Mouse (Mus musculus): ENCODE measurements around the gene Gm17324. TPM values are rescaled to one million over a fixed set of nuclear protein-coding genes. Genes with fewer than 3 reads are reported as not detected.

Gm17324 gene
- polyA plus RNA-seq, 1 experiment from 2014 or later: 0.52 TPM

GRCm38 (mm10) chr9:78447606-78447972, 997 bp downstream of the Gm17324 start:
- peak overlapping the region; percentile 59 for H3K4me2 ChIP-seq
- 25% methylated on average over 9 of the region's 9 CpGs for WGBS
- H3K27me3 ChIP-seq (ENCODE audit: control insufficient read depth, insufficient read depth, low read length): peaks cover 27% of the 10 kb centered on the region
- H3K4me3 ChIP-seq (ENCODE audit: low read depth, low read length): peak overlapping the region; percentile 88
- DNase-seq (ENCODE audit: low spot score, missing footprints) (no peak), ATAC-seq (ENCODE audit: low FRiP score) (peak; percentile 56)
- peak overlapping the region; percentile 89 for H3K9ac ChIP-seq (ENCODE audit: low read length)
- no peaks in the 10 kb centered on the region for H3K9me3 ChIP-seq (ENCODE audit: control insufficient read depth, low read length)
- H3K27ac ChIP-seq (ENCODE audit: low read depth, low read length): no peak overlapping the region
- H3K36me3 ChIP-seq (ENCODE audit: control insufficient read depth, insufficient read depth, low read length): no peaks in the 10 kb centered on the region
- H3K4me1 ChIP-seq (ENCODE audit: control insufficient read depth, insufficient read depth, low read length): peaks cover 6% of the 10 kb centered on the region

GRCm38 (mm10) chr9:78442579-78443392, 5.8 kb downstream of the Gm17324 start, which contains the start of gene Cgas:
Gene Cgas (minus strand): TSS chr9:78443237.
- no peaks in the 10 kb centered on the region for H3K9me3 ChIP-seq (ENCODE audit: control insufficient read depth, low read length)
- DNase-seq (ENCODE audit: low spot score, missing footprints) (peak; percentile 94), ATAC-seq (ENCODE audit: low FRiP score) (peak; percentile 72)
- no peaks in the 10 kb centered on the region for H3K4me1 ChIP-seq (ENCODE audit: control insufficient read depth, insufficient read depth, low read length)
- no peak within 1 kb of the TSS for H3K27ac ChIP-seq (ENCODE audit: low read depth, low read length)
- no peaks in the 10 kb centered on the region for H3K36me3 ChIP-seq (ENCODE audit: control insufficient read depth, insufficient read depth, low read length)
- peak within 1 kb of the TSS; percentile 45 for H3K4me2 ChIP-seq
- H3K9ac ChIP-seq (ENCODE audit: low read length): 0 out of 2 replicates have a peak within 1 kb of the TSS, but pooled peaks have one; percentile 17
- H3K4me3 ChIP-seq (ENCODE audit: low read depth, low read length): peak within 1 kb of the TSS; percentile 28
- under 1% methylated on average over 80 of the region's 81 CpGs for WGBS
- H3K27me3 ChIP-seq (ENCODE audit: control insufficient read depth, insufficient read depth, low read length): peaks cover 57% of the 10 kb centered on the region

- Histone ChIP-seq H3K27ac (ENCODE audit: low read depth, low read length) (no peak overlapping the region), H3K4me3 (ENCODE audit: low read depth, low read length) (peak overlapping the region; percentile 28), H3K27me3 (ENCODE audit: control insufficient read depth, insufficient read depth, low read length) (peaks cover 57% of the 10 kb centered on the region), H3K9ac (ENCODE audit: low read length) (no peak overlapping the region), H3K9me3 (ENCODE audit: control insufficient read depth, low read length) (no peaks in the 10 kb centered on the region), H3K36me3 (ENCODE audit: control insufficient read depth, insufficient read depth, low read length) (no peaks in the 10 kb centered on the region), H3K4me1 (ENCODE audit: control insufficient read depth, insufficient read depth, low read length) (no peaks in the 10 kb centered on the region), H3K4me2 (peak overlapping the region; percentile 45; the same call in 1 of the 2 replicates)
- ATAC-seq (ENCODE audit: low FRiP score): peak; percentile 50; the same call in 1 of the 2 replicates
- DNase-seq (ENCODE audit: low spot score, missing footprints): no peak
- 5% methylated on average over 9 of the region's 9 CpGs for WGBS
Observed at GRCm38 (mm10) chr9:78442237-78442578, 6.4 kb downstream of the Gm17324 start.

GRCm38 (mm10) chr9:78439426-78439825, 9.2 kb downstream of the Gm17324 start:
- Histone ChIP-seq H3K27ac (ENCODE audit: low read depth, low read length) (no peak overlapping the region), H3K9ac (ENCODE audit: low read length) (no peak overlapping the region), H3K36me3 (ENCODE audit: control insufficient read depth, insufficient read depth, low read length) (no peaks in the 10 kb centered on the region), H3K4me1 (ENCODE audit: control insufficient read depth, insufficient read depth, low read length) (no peaks in the 10 kb centered on the region), H3K4me2 (no peak overlapping the region), H3K9me3 (ENCODE audit: control insufficient read depth, low read length) (no peaks in the 10 kb centered on the region), H3K4me3 (ENCODE audit: low read depth, low read length) (no peak overlapping the region), H3K27me3 (ENCODE audit: control insufficient read depth, insufficient read depth, low read length) (peaks cover 48% of the 10 kb centered on the region)
- DNase-seq (ENCODE audit: low spot score, missing footprints) (no peak), ATAC-seq (ENCODE audit: low FRiP score) (no peak)
- 74% methylated on average over 5 of the region's 5 CpGs for WGBS

- Histone ChIP-seq H3K4me2 (no peak overlapping the region), H3K27ac (ENCODE audit: low read depth, low read length) (no peak overlapping the region), H3K4me3 (ENCODE audit: low read depth, low read length) (no peak overlapping the region), H3K27me3 (ENCODE audit: control insufficient read depth, insufficient read depth, low read length) (no peaks in the 10 kb centered on the region), H3K4me1 (ENCODE audit: control insufficient read depth, insufficient read depth, low read length) (no peaks in the 10 kb centered on the region), H3K9me3 (ENCODE audit: control insufficient read depth, low read length) (no peaks in the 10 kb centered on the region), H3K9ac (ENCODE audit: low read length) (no peak overlapping the region), H3K36me3 (ENCODE audit: control insufficient read depth, insufficient read depth, low read length) (no peaks in the 10 kb centered on the region)
- no peak for DNase-seq (ENCODE audit: low spot score, missing footprints)
- 89% methylated on average over 5 of the region's 5 CpGs for WGBS
- no peak for ATAC-seq (ENCODE audit: low FRiP score)
Observed at GRCm38 (mm10) chr9:78432471-78432870, 16.1 kb downstream of the Gm17324 start.

GRCm38 (mm10) chr9:78430486-78430885, 18.1 kb downstream of the Gm17324 start:
- Histone ChIP-seq H3K27me3 (ENCODE audit: control insufficient read depth, insufficient read depth, low read length) (no peaks in the 10 kb centered on the region), H3K36me3 (ENCODE audit: control insufficient read depth, insufficient read depth, low read length) (no peaks in the 10 kb centered on the region), H3K4me2 (no peak overlapping the region), H3K9me3 (ENCODE audit: control insufficient read depth, low read length) (no peaks in the 10 kb centered on the region), H3K4me3 (ENCODE audit: low read depth, low read length) (no peak overlapping the region), H3K27ac (ENCODE audit: low read depth, low read length) (no peak overlapping the region), H3K9ac (ENCODE audit: low read length) (no peak overlapping the region), H3K4me1 (ENCODE audit: control insufficient read depth, insufficient read depth, low read length) (no peaks in the 10 kb centered on the region)
- ATAC-seq (ENCODE audit: low FRiP score) (no peak), DNase-seq (ENCODE audit: low spot score, missing footprints) (no peak)
- WGBS: 87% methylated on average over 6 of the region's 6 CpGs

GRCm38 (mm10) chr9:78429551-78429950, 19.0 kb downstream of the Gm17324 start:
- H3K9me3 ChIP-seq (ENCODE audit: control insufficient read depth, low read length): no peaks in the 10 kb centered on the region
- H3K4me2 ChIP-seq: no peak overlapping the region
- H3K27ac ChIP-seq (ENCODE audit: low read depth, low read length): no peak overlapping the region
- no peak overlapping the region for H3K4me3 ChIP-seq (ENCODE audit: low read depth, low read length)
- no peak for DNase-seq (ENCODE audit: low spot score, missing footprints)
- H3K36me3 ChIP-seq (ENCODE audit: control insufficient read depth, insufficient read depth, low read length): no peaks in the 10 kb centered on the region
- 68% methylated on average over 2 of the region's 2 CpGs for WGBS
- H3K9ac ChIP-seq (ENCODE audit: low read length): no peak overlapping the region
- H3K4me1 ChIP-seq (ENCODE audit: control insufficient read depth, insufficient read depth, low read length): no peaks in the 10 kb centered on the region
- no peaks in the 10 kb centered on the region for H3K27me3 ChIP-seq (ENCODE audit: control insufficient read depth, insufficient read depth, low read length)
- ATAC-seq (ENCODE audit: low FRiP score): no peak

GRCm38 (mm10) chr9:78428870-78429432, 19.6 kb downstream of the Gm17324 start:
- Histone ChIP-seq H3K9ac (ENCODE audit: low read length) (no peak overlapping the region), H3K4me3 (ENCODE audit: low read depth, low read length) (no peak overlapping the region)

GRCm38 (mm10) chr9:78428185-78428584, 20.4 kb downstream of the Gm17324 start:
- no peak for ATAC-seq (ENCODE audit: low FRiP score)
- Histone ChIP-seq H3K9ac (ENCODE audit: low read length) (no peak overlapping the region), H3K36me3 (ENCODE audit: control insufficient read depth, insufficient read depth, low read length) (no peaks in the 10 kb centered on the region), H3K4me1 (ENCODE audit: control insufficient read depth, insufficient read depth, low read length) (no peaks in the 10 kb centered on the region), H3K27me3 (ENCODE audit: control insufficient read depth, insufficient read depth, low read length) (no peaks in the 10 kb centered on the region), H3K9me3 (ENCODE audit: control insufficient read depth, low read length) (no peaks in the 10 kb centered on the region), H3K4me2 (no peak overlapping the region), H3K4me3 (ENCODE audit: low read depth, low read length) (no peak overlapping the region), H3K27ac (ENCODE audit: low read depth, low read length) (no peak overlapping the region)
- no peak for DNase-seq (ENCODE audit: low spot score, missing footprints)
- WGBS: 85% methylated on average over 6 of the region's 6 CpGs

More at GRCm38 (mm10) chr9:78428870-78429432, 19.6 kb downstream of the Gm17324 start:
- H3K36me3 ChIP-seq (ENCODE audit: control insufficient read depth, insufficient read depth, low read length): no peaks in the 10 kb centered on the region
- no peaks in the 10 kb centered on the region for H3K4me1 ChIP-seq (ENCODE audit: control insufficient read depth, insufficient read depth, low read length)
- no peaks in the 10 kb centered on the region for H3K9me3 ChIP-seq (ENCODE audit: control insufficient read depth, low read length)
- no peak for ATAC-seq (ENCODE audit: low FRiP score)
- no peak for DNase-seq (ENCODE audit: low spot score, missing footprints)
- H3K27me3 ChIP-seq (ENCODE audit: control insufficient read depth, insufficient read depth, low read length): no peaks in the 10 kb centered on the region
- H3K4me2 ChIP-seq: no peak overlapping the region
- H3K27ac ChIP-seq (ENCODE audit: low read depth, low read length): no peak overlapping the region
- WGBS: 85% methylated on average over 4 of the region's 4 CpGs
